Mouse (Mus musculus): Measurements from ENCODE around the gene Dnmt1.

The Dnmt1 gene

GRCm38 (mm10) chr9:20976961-20977689 lies 17.4 kb upstream of the Dnmt1 start:
- no peak for DNase-seq (ENCODE audit: low spot score)

DNA sequence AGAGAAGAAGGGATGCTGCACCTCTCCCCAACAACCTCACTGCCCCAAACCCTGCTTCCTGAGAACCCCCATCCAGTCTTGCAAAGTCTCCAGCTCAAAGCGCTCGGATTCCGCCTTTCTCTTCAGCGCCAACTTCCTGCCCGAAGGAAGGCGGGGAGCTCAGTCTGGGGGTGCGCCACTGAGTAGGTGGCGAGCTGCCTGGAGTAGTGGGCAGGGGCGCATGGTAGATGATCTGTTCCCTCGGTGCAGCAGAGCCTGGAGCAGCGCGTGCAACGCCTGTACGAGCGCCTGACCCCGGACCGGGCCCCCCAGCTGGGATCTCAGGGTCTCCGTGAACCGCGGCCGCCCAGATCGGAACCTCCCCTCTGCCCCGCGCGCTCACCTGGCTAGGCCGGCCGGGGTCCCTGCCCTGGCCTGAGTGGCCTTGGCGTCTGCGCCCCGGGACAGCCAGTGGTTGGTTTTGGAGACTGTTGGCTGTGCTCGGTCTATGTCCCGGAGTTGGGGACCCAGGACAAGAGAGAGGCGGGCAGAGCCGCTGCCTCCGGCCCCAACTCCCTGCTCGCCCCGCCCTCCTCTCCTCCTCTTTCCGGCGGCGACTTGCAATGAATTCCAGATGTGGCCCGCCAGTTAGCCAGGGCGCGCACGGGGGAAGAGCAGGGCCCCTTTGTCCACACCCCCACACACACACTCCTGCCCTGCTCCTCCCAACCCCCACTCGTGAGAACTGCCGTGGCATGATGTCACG lies 16.7 kb upstream of the Dnmt1 start, which contains the start of gene S1pr2:
S1pr2 (minus strand) TSS at position 566 of the 745 bp plus-strand sequence.
- DNase-seq (ENCODE audit: low spot score): no peak

GRCm38 (mm10) chr9:20975431-20976215 lies 15.9 kb upstream of the Dnmt1 start:
- DNase-seq (ENCODE audit: low spot score): no peak

DNA sequence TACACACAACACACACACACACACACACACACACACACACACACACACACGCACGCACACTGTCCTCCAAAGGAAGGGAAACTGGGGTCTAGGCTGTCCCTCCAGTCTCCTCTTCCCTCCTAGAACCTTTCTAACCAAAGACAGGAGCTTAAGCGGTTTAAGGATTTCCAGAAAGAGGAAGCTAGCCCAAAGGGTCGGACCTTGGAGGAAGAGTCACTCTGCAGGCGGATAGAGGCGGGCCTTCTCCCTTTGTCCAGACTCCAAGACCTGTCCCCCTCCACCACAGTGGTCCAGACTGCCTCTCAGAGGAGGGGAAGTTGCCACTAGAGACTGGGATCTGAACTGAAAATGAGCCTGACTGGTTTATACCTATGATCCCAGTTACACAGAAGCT lies 14.0 kb upstream of the Dnmt1 start:
- no peak for DNase-seq (ENCODE audit: low spot score)

GRCm38 (mm10) chr9:20973001-20973681 lies 13.5 kb upstream of the Dnmt1 start:
- no peak for DNase-seq (ENCODE audit: low spot score)

GRCm38 (mm10) chr9:20972141-20972992 lies 12.7 kb upstream of the Dnmt1 start:
- DNase-seq (ENCODE audit: low spot score): peak; percentile 43

GRCm38 (mm10) chr9:20971751-20972140 lies 12.1 kb upstream of the Dnmt1 start:
- no peak for DNase-seq (ENCODE audit: low spot score)

DNA sequence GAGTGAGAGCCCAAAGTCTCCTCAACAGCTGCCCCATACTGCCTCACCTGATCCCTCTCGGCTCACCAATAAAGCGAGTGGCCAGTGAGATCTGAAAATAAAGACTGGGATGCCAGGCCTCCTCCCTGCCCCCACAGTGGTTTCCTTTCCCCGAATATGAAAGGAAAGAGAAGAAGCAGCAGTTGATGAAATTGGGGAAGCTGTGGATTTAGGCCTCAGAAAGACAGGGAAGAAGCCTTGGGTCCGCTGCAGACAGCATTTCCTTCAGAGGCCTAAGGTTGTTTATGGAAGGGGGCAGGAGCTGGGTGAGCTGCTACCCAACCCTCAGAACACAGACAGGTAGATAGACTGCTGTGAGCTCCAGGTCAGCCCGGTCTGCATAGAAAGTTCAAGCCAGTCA lies 7.1 kb upstream of the Dnmt1 start:
- DNase-seq (ENCODE audit: low spot score): no peak

GRCm38 (mm10) chr9:20966008-20966407 lies 6.3 kb upstream of the Dnmt1 start:
- DNase-seq (ENCODE audit: low spot score): no peak

- DNase-seq (ENCODE audit: low spot score): no peak
These were observed 5.9 kb upstream of the Dnmt1 start for GRCm38 (mm10) chr9:20965606-20966005.

DNA sequence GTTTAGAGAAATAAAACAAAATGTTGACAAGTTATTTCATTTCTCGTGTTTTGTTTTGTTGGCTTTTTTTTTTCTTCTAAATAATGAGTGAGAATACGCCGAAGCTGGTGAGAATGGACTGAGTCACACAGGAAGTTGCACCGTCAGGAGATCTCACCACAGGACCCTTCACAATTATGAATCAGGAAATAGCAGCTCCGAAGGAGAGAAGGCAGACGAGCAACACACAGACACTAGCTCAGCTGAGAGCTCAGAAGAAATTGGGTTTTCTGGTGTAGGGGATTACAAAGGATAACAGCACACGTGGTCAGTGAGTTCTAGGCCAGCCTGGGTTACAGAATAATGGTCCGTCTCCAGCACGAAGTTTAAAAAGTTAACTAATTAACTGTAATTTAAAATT lies 1.9 kb upstream of the Dnmt1 start:
- DNase-seq (ENCODE audit: low spot score): no peak

DNA sequence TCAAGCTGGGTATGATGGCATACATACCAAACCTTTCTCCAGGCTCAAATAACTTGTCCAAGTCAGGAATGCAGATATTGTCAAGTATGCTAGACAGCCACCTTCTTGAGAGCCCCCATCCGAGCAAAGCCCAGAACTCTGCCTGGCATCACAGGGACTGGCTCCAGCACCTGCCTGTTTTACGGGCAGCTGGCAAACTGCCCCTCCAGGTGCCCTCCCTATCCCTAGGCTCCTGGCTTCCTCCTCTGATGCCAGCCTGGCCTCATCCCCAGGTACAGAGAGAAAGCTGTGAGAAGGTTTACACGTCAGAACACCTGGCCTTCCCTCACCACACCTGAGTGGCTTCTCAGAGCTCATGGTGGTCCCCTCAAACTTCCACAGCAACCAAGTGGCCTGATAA lies 2.7 kb downstream of the Dnmt1 start:
- DNase-seq (ENCODE audit: low spot score): no peak

- peak; percentile 91 for DNase-seq (ENCODE audit: low spot score)
These were observed 7.0 kb downstream of the Dnmt1 start for GRCm38 (mm10) chr9:20952520-20953227.

GRCm38 (mm10) chr9:20951966-20952519 lies 7.6 kb downstream of the Dnmt1 start:
- DNase-seq (ENCODE audit: low spot score): no peak

- DNase-seq (ENCODE audit: low spot score): no peak
These were observed 8.2 kb downstream of the Dnmt1 start for GRCm38 (mm10) chr9:20951441-20951840.

DNA sequence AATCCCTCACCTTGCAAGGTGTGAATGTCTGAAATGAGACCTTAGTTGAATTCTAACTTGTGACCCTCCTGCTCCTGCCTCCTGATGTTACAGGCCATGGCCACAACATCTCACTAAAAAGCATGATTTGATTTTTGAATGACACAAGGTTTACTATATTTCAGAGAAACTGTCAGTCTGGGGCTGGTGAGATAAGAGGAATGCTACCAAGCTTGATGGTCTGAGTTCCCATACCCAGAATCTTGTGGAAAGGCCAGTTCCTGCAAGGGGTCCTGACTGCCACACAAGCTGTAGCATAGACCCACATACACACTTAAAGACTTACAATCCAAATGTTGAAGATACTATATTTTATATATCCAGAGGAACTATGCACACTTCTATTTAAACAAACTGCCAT lies 9.3 kb downstream of the Dnmt1 start:
- DNase-seq (ENCODE audit: low spot score): no peak

GRCm38 (mm10) chr9:20946066-20946880 lies 13.4 kb downstream of the Dnmt1 start:
- DNase-seq (ENCODE audit: low spot score): no peak

GRCm38 (mm10) chr9:20944697-20945370 lies 14.9 kb downstream of the Dnmt1 start:
- DNase-seq (ENCODE audit: low spot score): no peak

- DNase-seq (ENCODE audit: low spot score): no peak
These were observed 15.8 kb downstream of the Dnmt1 start for GRCm38 (mm10) chr9:20943911-20944310.

Measured in layer of hippocampus, adult 9-10 months (tissue).